Mouse (Mus musculus) bone marrow, adult 2 months (tissue): ENCODE data around the gene Chd9. TPM values are rescaled to one million over a fixed set of nuclear protein-coding genes. Genes with fewer than 3 reads are reported as not detected.

Experiments used
- H3K27ac ChIP-seq: fragments of 200-500 bp; 2 replicates; pipeline ENCODE4 v1.5.1; 2012; ENCODE audit warnings: low read depth, mild to moderate bottlenecking, control low read depth, inconsistent platforms, low read length; ENCODE audit not compliant: control insufficient read depth, poor library complexity, insufficient read depth
- H3K4me1 ChIP-seq: fragments of 200-500 bp; 2 replicates; pipeline ENCODE4 v1.6.1; 2011; ENCODE audit warnings: low read length; ENCODE audit not compliant: control insufficient read depth, insufficient read depth
- H3K4me3 ChIP-seq: fragments of 200-500 bp; replicated peaks from 2 replicates; pipeline ENCODE3; 2011; ENCODE audit warnings: mild to moderate bottlenecking, low read depth, low read length, control low read depth; ENCODE audit not compliant: control insufficient read depth
- CTCF ChIP-seq: fragments of 200-500 bp; IDR thresholded peaks from 2 replicates; pipeline ENCODE4 v1.5.1; 2011; ENCODE audit warnings: low read length, control low read depth; ENCODE audit not compliant: control insufficient read depth, insufficient read depth
- POLR2A ChIP-seq: fragments of 200-500 bp; IDR thresholded peaks from 2 replicates; pipeline ENCODE4 v1.6.1; 2011; ENCODE audit warnings: low read depth, mild to moderate bottlenecking, control low read depth, low read length, borderline replicate concordance; ENCODE audit not compliant: control insufficient read depth
- WGBS: fragments of 180-500 bp; shearing (Covaris S2); methylation state at CpG from one replicate; pipeline ENCODE4 v1.1.7; 2018; 5-methylcytosine and 5-hydroxymethylcytosine counted together
- polyA plus RNA-seq: library from polyadenylated mRNA; stranded (reverse); fragments of >200 nt; gene quantifications from 2 replicates; pipeline ENCODE4 v1.2.4, GENCODE M21; 2011; ENCODE audit warnings: low replicate concordance; ENCODE audit not compliant: missing spikeins, insufficient read depth, insufficient read length

Chd9 gene
- polyA plus RNA-seq, 1 experiment = 60.6 TPM

DNA sequence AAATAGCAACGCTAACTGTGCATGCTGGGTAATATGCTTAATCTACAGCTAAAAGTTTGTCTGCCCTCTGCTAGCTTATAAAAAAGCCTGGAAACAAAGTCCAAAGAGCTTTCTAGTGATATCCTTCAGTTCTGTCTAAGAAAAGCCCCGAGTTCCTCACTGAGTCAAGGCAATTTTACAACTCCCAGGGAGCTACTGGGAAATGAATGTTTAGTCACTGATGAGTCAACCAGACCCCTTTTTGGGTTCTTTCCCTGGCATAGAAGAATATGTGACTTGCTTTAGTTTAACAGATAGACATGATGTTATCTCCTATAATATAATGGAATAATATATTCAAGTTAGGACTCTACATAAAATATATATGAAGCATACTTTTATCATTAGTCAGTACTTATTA, 73.8 kb downstream of the Chd9 start:
- WGBS = 69% methylated on average over 2 of the region's 2 CpGs
- no peak overlapping the region for H3K27ac ChIP-seq
- H3K4me1 ChIP-seq = no peaks in the 10 kb centered on the region
- H3K4me3 ChIP-seq = no peak overlapping the region
- TF ChIP-seq CTCF = no peak
- no peak for TF ChIP-seq POLR2A

DNA sequence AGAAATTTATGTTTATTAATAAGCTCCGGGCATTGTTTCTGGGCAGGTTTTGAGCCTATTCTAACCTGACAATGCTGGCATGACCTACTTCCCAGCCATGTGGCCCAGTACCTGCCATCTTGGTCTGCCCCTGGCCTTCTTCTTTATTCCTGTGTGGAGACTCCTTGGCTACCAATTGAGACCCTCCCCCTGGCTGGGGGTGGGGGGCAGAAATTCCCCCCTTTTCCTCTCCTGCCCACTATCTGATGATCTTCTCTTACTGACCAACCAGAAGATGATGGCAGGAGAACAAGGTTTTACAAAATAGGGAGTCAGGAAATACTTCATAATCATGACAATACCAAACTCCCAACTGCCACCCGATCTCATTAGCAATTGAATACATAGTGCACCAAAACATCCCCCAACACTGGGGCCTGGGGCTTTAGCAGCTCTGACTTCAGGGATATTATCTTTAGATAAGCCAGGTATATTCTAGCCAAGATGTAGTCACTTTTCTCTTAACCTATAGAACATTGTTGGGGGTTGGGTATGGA, 76.1 kb downstream of the Chd9 start:
- no peak for TF ChIP-seq POLR2A
- no peak for TF ChIP-seq CTCF
- Histone ChIP-seq H3K4me3 (no peak overlapping the region), H3K4me1 (no peaks in the 10 kb centered on the region; the same call in 1 of the 2 replicates), H3K27ac (no peak overlapping the region)
- 77% methylated on average over 2 of the region's 2 CpGs for WGBS

GRCm38 (mm10) chr8:90906922-90907321, 78.8 kb downstream of the Chd9 start:
- Histone ChIP-seq H3K4me1 (no peaks in the 10 kb centered on the region; the same call in 1 of the 2 replicates), H3K4me3 (no peak overlapping the region), H3K27ac (no peak overlapping the region)
- TF ChIP-seq CTCF (no peak), POLR2A (no peak)
- 92% methylated on average over 4 of the region's 4 CpGs for WGBS

GRCm38 (mm10) chr8:90907516-90907847, 79.3 kb downstream of the Chd9 start:
- TF ChIP-seq POLR2A = no peak
- TF ChIP-seq CTCF = no peak
- H3K27ac ChIP-seq = peak overlapping the region; percentile 96
- H3K4me1 ChIP-seq = no peaks in the 10 kb centered on the region; the same call in 1 of the 2 replicates
- 27% methylated on average over 10 of the region's 10 CpGs for WGBS
- peak overlapping the region; percentile 94 for H3K4me3 ChIP-seq

- under 1% methylated on average over 85 of the region's 89 CpGs for WGBS
- H3K27ac ChIP-seq = peak overlapping the region; percentile 96
- TF ChIP-seq POLR2A = peak; percentile 34; the same call in 1 of the 2 replicates
- peak; percentile 31; the same call in 1 of the 2 replicates for TF ChIP-seq CTCF
- H3K4me1 ChIP-seq = no peaks in the 10 kb centered on the region; the same call in 1 of the 2 replicates
- peak overlapping the region; percentile 94 for H3K4me3 ChIP-seq
These were observed 79.8 kb downstream of the Chd9 start for GRCm38 (mm10) chr8:90907848-90908551.

- TF ChIP-seq POLR2A (peak; percentile 38; the same call in 1 of the 2 replicates), CTCF (no peak)
- Histone ChIP-seq H3K27ac (peak overlapping the region; percentile 81), H3K4me3 (peak overlapping the region; percentile 94), H3K4me1 (no peaks in the 10 kb centered on the region; the same call in 1 of the 2 replicates)
- under 1% methylated on average over 80 of the region's 89 CpGs for WGBS
These were observed 80.7 kb downstream of the Chd9 start for GRCm38 (mm10) chr8:90908580-90909471.

GRCm38 (mm10) chr8:90923158-90923905, 95.2 kb downstream of the Chd9 start:
- no peak overlapping the region for H3K27ac ChIP-seq
- H3K4me3 ChIP-seq = no peak overlapping the region
- no peaks in the 10 kb centered on the region for H3K4me1 ChIP-seq
- TF ChIP-seq POLR2A = no peak
- TF ChIP-seq CTCF = no peak
- 70% methylated on average over 3 of the region's 3 CpGs for WGBS
